Mouse (Mus musculus): ENCODE results near the gene Mip. TPM values are rescaled to one million over a fixed set of nuclear protein-coding genes. Genes with fewer than 3 reads are reported as not detected.
A peak's percentile ranks its signal among the peaks of the same experiment; 100 is the strongest.

The Mip gene
- polyA plus RNA-seq, 1 experiment from 2014 or later: not detected

DNA sequence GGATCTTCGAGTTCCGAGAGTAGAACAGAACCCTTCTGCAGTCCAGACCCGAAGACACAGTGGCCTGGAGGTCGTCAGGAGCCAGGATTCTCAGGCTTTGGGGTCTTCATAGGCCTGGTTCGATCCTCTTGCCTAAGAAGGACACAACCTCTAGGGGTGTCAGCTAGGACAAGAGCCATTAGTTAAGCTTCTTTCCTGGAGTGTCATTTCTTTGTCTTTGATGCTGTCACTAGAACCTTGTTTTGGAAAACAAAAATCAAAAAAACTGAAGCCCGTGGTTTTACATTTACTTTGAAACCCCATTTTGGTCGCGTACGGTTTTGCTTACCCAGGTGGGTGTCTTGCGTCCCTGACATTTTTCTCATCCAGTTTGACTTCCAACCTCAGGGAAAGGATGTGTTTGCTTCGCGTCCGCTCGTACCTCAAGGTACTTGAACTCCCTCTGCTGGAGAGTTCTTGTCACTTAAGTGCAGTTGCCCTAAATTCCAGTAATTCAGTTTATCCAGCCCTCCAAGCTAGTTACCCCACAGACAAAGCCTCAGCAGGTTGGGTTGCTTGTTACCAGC, 6.9 kb downstream of the Mip start:
- peak; percentile 75 for ATAC-seq (ENCODE audit: low read depth)
- WGBS: under 1% methylated on average over 14 of the region's 14 CpGs

GRCm38 (mm10) chr10:128236321-128236720, 10.7 kb downstream of the Mip start:
- Histone ChIP-seq H3K9me3 (no peaks in the 10 kb centered on the region), H3K4me2 (no peak overlapping the region), H3K9ac (no peak overlapping the region), H3K4me1 (replicated peaks) (peaks cover 6% of the 10 kb centered on the region), H3K36me3 (peaks cover 17% of the 10 kb centered on the region), H3K27me3 (no peaks in the 10 kb centered on the region), H3K4me3 (no peak overlapping the region), H3K27ac (replicated peaks) (no peak overlapping the region)
- 81% methylated on average over 4 of the region's 4 CpGs for WGBS
- ATAC-seq (ENCODE audit: low read depth): no peak

More for the DNA sequence above, 6.9 kb downstream of the Mip start:
- H3K4me3 ChIP-seq: peak overlapping the region; percentile 75
- H3K4me2 ChIP-seq: peak overlapping the region; percentile 69
- peak overlapping the region; percentile 93 for H3K27ac ChIP-seq (replicated peaks)
- peaks cover 10% of the 10 kb centered on the region for H3K4me1 ChIP-seq (replicated peaks)
- H3K9me3 ChIP-seq: no peaks in the 10 kb centered on the region
- no peaks in the 10 kb centered on the region for H3K36me3 ChIP-seq
- peak overlapping the region; percentile 82 for H3K9ac ChIP-seq
- H3K27me3 ChIP-seq: no peaks in the 10 kb centered on the region

DNA sequence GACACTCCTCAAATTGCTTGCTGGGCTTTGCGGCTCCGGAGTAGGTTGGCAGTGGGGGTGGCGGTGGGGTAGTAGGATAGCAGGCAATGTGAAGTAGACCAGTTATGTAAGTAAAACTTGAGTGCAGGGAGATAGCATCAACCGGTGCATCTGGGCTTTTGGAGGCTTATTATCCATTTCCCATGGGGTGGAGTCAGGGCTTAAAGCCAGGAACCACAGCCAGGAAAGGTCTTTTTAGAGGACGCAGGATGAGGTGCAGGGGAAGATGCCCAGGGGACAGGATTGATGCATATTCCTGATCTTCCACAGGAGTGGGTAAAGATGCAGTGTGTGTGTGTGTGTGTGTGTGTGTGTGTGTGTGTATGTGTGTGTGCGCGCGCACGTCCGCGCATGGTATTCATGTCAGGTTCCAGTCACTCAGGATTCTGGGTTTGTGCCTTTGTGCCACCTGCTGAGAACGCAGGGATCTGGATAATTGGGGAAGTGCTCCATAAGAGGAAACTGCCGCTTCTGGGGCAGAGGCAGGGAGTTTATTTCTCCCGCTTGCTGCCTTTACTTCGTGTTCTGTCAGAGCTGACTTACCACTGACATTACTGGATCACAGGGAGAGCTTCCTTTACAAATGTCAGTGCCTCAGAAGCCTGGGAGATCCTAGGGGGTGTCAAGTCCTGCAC, 12.3 kb downstream of the Mip start:
- Histone ChIP-seq H3K36me3 (peaks cover 33% of the 10 kb centered on the region), H3K27me3 (no peaks in the 10 kb centered on the region), H3K4me3 (no peak overlapping the region), H3K27ac (replicated peaks) (0 out of 2 replicates have a peak overlapping the region, but pooled peaks have one; percentile 42), H3K4me2 (no peak overlapping the region), H3K9ac (no peak overlapping the region), H3K9me3 (no peaks in the 10 kb centered on the region), H3K4me1 (replicated peaks) (peaks cover 1% of the 10 kb centered on the region)
- no peak for ATAC-seq (ENCODE audit: low read depth)
- 72% methylated on average over 15 of the region's 15 CpGs for WGBS

- Histone ChIP-seq H3K4me2 (no peak overlapping the region), H3K4me1 (replicated peaks) (no peaks in the 10 kb centered on the region), H3K27me3 (no peaks in the 10 kb centered on the region), H3K36me3 (peaks cover 44% of the 10 kb centered on the region), H3K9ac (no peak overlapping the region), H3K4me3 (no peak overlapping the region), H3K27ac (replicated peaks) (no peak overlapping the region), H3K9me3 (no peaks in the 10 kb centered on the region)
- 93% methylated on average over 4 of the region's 4 CpGs for WGBS
- ATAC-seq (ENCODE audit: low read depth): no peak
Measured at GRCm38 (mm10) chr10:128239140-128239539, 13.5 kb downstream of the Mip start.

DNA sequence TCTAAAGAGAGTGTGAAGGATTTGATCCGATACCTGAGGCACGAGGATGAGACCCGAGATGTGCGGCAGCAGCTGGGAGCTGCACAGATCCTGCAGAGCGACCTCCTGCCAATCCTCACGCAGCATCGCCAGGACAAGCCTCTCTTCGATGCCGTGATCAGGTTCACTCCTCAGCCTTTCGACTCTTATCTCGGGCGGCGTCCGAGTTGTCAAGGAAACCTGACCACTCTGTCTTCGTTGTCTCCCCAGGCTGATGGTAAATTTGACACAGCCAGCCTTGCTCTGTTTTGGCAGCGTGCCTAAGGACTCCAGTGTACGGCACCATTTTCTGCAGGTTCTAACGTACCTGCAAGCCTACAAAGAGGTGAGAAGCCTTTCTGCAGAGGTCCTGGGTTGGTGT, 14.5 kb downstream of the Mip start:
- H3K9ac ChIP-seq: no peak overlapping the region
- H3K27ac ChIP-seq (replicated peaks): no peak overlapping the region
- H3K27me3 ChIP-seq: no peaks in the 10 kb centered on the region
- no peak overlapping the region for H3K4me3 ChIP-seq
- H3K4me1 ChIP-seq (replicated peaks): no peaks in the 10 kb centered on the region
- H3K4me2 ChIP-seq: no peak overlapping the region
- H3K9me3 ChIP-seq: no peaks in the 10 kb centered on the region
- H3K36me3 ChIP-seq: peaks cover 54% of the 10 kb centered on the region
- 95% methylated on average over 18 of the region's 18 CpGs for WGBS
- ATAC-seq (ENCODE audit: low read depth): no peak

DNA sequence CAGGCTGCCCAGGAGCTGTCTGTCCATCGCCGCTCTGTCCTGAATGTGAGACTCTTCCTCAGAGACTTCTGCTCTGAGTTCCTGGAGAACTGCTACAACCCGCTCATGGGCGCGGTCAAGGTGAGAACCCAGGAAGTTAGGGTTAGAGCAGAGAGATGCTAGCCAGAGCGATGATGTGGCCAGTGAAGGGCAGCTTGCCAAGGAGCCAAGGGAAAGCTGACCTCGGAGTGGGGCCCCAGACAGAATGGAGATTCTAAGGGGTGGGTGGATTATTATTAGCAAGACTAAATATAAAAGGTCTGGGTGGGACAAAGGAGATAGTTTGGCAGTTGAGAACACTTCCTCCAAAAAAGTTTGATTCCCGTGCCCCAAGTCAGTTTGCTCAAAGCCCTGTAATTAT, 17.6 kb downstream of the Mip start:
- no peaks in the 10 kb centered on the region for H3K27me3 ChIP-seq
- H3K27ac ChIP-seq (replicated peaks): no peak overlapping the region
- no peaks in the 10 kb centered on the region for H3K4me1 ChIP-seq (replicated peaks)
- ATAC-seq (ENCODE audit: low read depth): no peak
- H3K9ac ChIP-seq: no peak overlapping the region
- no peaks in the 10 kb centered on the region for H3K9me3 ChIP-seq
- 94% methylated on average over 8 of the region's 8 CpGs for WGBS
- H3K36me3 ChIP-seq: peaks cover 85% of the 10 kb centered on the region
- no peak overlapping the region for H3K4me2 ChIP-seq
- no peak overlapping the region for H3K4me3 ChIP-seq

- ATAC-seq (ENCODE audit: low read depth): no peak
- H3K27me3 ChIP-seq: no peaks in the 10 kb centered on the region
- H3K4me2 ChIP-seq: no peak overlapping the region
- no peak overlapping the region for H3K4me3 ChIP-seq
- no peaks in the 10 kb centered on the region for H3K9me3 ChIP-seq
- H3K27ac ChIP-seq (replicated peaks): no peak overlapping the region
- no peak overlapping the region for H3K9ac ChIP-seq
- peaks cover 92% of the 10 kb centered on the region for H3K36me3 ChIP-seq
- no peaks in the 10 kb centered on the region for H3K4me1 ChIP-seq (replicated peaks)
- 95% methylated on average over 15 of the region's 15 CpGs for WGBS
Measured at GRCm38 (mm10) chr10:128244121-128244520, 18.5 kb downstream of the Mip start.

DNA sequence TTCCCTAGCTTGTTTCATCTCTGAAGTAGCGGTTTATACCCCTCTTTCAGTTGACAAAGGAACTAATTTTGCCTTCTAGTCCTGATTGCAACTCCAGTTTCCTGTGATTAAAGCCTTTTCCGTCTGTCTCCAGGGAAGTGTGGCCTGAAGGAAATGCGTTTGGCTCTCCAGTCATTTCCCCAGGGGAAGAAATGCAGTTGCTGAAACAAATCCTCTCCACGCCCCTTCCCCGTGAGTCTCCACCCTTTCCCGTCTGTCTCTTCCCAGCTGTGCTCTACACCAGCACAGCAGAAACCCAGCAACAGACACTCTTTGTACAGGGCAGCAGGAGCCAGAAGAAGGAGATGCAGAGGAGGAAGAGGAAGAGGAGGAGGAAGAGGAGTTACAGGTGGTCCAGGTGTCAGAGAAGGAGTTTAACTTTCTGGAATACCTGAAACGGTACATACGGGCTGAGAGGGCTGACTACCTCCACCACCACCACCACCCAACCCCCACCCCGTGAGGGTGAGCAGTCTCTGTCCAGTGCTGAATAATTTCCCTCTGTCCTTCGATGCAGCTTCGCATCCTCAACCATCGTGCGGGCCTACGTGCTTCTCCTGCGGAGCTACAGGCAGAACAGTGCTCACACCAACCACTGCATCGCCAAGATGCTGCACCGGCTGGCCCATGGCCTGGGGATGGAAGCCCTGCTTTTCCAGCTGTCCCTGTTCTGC, 21.5 kb downstream of the Mip start:
- Histone ChIP-seq H3K36me3 (peaks cover 97% of the 10 kb centered on the region), H3K9ac (no peak overlapping the region), H3K27ac (replicated peaks) (peak overlapping the region; percentile 49), H3K4me1 (replicated peaks) (no peaks in the 10 kb centered on the region), H3K27me3 (no peaks in the 10 kb centered on the region), H3K4me2 (peak overlapping the region; percentile 33), H3K9me3 (no peaks in the 10 kb centered on the region), H3K4me3 (no peak overlapping the region)
- WGBS: 85% methylated on average over 17 of the region's 17 CpGs
- ATAC-seq (ENCODE audit: low read depth): no peak

- H3K4me3 ChIP-seq: no peak overlapping the region
Measured at GRCm38 (mm10) chr10:128250565-128250964, 24.9 kb downstream of the Mip start.

GRCm38 (mm10) chr10:128253677-128254255, 28.1 kb downstream of the Mip start, which contains the start of gene Apon:
TSS of gene Apon (plus strand) at chr10:128254096.
- Histone ChIP-seq H3K36me3 (peaks cover 44% of the 10 kb centered on the region), H3K9me3 (no peaks in the 10 kb centered on the region), H3K4me3 (no peak within 1 kb of the TSS), H3K27ac (replicated peaks) (no peak within 1 kb of the TSS), H3K9ac (no peak within 1 kb of the TSS), H3K27me3 (no peaks in the 10 kb centered on the region), H3K4me2 (no peak within 1 kb of the TSS), H3K4me1 (replicated peaks) (no peaks in the 10 kb centered on the region)
- WGBS: 90% methylated on average over 4 of the region's 4 CpGs
- ATAC-seq (ENCODE audit: low read depth): no peak

More at GRCm38 (mm10) chr10:128250565-128250964, 24.9 kb downstream of the Mip start:
- Histone ChIP-seq H3K27me3 (no peaks in the 10 kb centered on the region), H3K4me1 (replicated peaks) (no peaks in the 10 kb centered on the region), H3K36me3 (peaks cover 76% of the 10 kb centered on the region), H3K4me2 (no peak overlapping the region), H3K9me3 (no peaks in the 10 kb centered on the region), H3K27ac (replicated peaks) (no peak overlapping the region), H3K9ac (no peak overlapping the region)
- no peak for ATAC-seq (ENCODE audit: low read depth)
- WGBS: 95% methylated on average over 13 of the region's 13 CpGs

- Histone ChIP-seq H3K9me3 (no peaks in the 10 kb centered on the region), H3K4me3 (no peak overlapping the region), H3K9ac (no peak overlapping the region), H3K4me1 (replicated peaks) (no peaks in the 10 kb centered on the region), H3K36me3 (peaks cover 24% of the 10 kb centered on the region), H3K4me2 (no peak overlapping the region), H3K27ac (replicated peaks) (no peak overlapping the region), H3K27me3 (no peaks in the 10 kb centered on the region)
- no peak for ATAC-seq (ENCODE audit: low read depth)
- 88% methylated on average over 8 of the region's 8 CpGs for WGBS
Measured at GRCm38 (mm10) chr10:128255925-128256324, 30.3 kb downstream of the Mip start.

- no peak for ATAC-seq (ENCODE audit: low read depth)
- H3K9ac ChIP-seq: no peak overlapping the region
- whole genome bisulfite sequencing: 74% methylated on average over 8 of the region's 8 CpGs
Measured at GRCm38 (mm10) chr10:128256328-128256727, 30.7 kb downstream of the Mip start.

More at GRCm38 (mm10) chr10:128256328-128256727, 30.7 kb downstream of the Mip start:
- Histone ChIP-seq H3K4me1 (replicated peaks) (no peaks in the 10 kb centered on the region), H3K27ac (replicated peaks) (no peak overlapping the region), H3K27me3 (no peaks in the 10 kb centered on the region), H3K36me3 (peaks cover 20% of the 10 kb centered on the region), H3K4me3 (no peak overlapping the region), H3K9me3 (no peaks in the 10 kb centered on the region), H3K4me2 (no peak overlapping the region)

Measured in neural tube, embryonic 13.5 days (tissue).